Mouse (Mus musculus): ENCODE results near the gene Dlgap5.

Gene Dlgap5

DNA sequence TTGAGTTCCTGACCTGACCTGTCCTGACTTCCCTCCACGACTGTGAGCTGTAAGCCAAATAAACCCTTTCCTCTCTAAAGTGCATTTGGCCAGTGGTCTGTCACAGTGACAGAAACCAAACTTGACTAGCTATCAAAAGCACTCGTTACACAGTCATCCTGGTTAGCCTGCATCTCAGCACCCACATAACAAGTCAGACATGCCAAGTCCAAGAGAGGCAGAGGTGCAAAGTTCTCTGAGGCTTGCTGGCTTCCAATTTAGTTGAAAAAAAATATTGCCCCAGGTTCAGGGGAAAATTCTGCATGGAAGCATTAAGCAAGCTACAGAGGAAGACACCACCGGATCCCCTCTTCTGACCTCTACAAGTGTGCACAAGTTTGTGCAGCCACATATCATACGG, 65.0 kb downstream of the Dlgap5 start:
- no peak for DNase-seq (ENCODE audit: low read depth, low spot score)

DNA sequence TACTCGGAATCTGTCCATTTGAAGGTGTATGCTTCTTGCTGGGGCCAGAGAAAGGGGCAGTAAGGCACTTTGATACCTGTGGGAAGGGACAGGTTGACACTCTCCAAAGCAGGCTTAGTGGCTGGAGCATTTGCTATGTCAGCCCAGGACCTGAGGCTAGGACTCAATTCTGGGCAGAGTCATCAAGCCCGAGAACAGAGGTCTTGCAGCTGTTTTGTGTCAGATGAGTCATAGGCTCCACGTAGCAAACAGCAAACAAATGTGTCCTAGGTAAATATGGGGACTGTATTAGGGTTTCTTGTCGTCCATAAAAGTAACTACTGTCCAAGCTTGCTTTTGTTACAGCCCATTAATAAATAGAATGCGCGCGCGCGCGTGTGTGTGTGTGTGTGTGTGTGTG, 65.9 kb downstream of the Dlgap5 start:
- no peak for DNase-seq (ENCODE audit: low read depth, low spot score)

DNA sequence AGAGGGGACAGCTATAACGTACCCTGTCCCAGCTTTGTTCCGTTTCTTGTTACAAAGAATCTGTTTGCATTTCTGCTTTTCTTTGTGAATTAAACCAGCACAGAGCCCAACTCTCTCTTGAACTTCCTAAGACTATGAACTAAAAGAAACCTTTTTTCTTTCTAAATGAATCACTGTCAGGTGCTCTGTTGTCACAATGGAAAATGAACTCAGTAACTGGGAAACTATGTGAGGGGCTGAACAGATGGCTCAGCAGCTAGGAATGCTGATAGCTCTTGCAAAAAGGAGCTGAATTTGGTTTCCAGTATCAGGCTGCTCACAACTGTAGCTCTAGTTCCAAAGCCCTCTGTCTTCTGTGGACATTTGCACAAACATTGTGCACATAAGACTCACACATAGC, 67.2 kb downstream of the Dlgap5 start:
- no peak for DNase-seq (ENCODE audit: low read depth, low spot score)

DNA sequence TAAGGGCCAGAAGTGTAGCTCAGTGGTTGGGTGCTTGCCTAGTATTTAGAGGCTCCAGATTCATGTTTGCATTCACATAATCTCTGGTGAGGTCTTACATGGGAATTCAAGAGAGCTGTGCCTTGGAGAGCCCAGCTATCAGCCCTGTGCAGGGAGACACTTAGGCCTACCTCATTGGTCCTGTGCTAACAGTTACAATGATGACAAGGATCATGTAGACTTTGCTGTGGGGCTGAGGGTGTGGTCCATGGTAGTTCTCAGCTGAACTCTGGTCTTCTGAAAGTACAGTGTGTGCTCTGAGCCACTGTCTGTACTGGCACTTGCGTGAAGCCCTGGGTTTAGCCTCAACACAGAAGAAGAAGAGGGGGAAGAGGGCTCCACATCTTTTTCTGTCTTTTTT, 71.5 kb downstream of the Dlgap5 start:
- no peak for DNase-seq (ENCODE audit: low read depth, low spot score)

DNA sequence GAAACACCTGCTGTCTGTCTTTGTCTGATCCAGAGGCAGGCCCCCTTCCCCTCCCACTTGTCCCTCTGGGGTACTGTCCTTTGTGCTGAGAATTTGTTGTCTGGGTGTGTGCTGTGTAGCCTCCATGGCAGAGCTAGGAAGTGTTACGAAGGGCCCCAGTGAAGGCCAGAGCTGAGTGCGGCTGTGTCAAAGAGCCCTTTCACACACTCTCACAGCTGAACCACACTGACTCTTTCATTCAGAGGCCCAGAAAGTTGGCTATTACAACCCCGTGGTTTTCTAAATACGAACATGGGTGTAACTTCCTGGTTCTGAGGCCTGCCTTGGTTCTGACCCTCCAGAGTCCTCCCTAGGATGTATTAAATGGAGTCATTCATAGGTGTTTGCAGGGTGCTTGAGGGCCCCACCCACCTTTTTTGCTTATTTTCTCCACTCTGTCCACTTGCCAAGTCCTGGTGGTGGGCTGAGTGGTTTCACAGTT, 76.4 kb downstream of the Dlgap5 start:
- no peak for DNase-seq (ENCODE audit: low read depth, low spot score)

DNA sequence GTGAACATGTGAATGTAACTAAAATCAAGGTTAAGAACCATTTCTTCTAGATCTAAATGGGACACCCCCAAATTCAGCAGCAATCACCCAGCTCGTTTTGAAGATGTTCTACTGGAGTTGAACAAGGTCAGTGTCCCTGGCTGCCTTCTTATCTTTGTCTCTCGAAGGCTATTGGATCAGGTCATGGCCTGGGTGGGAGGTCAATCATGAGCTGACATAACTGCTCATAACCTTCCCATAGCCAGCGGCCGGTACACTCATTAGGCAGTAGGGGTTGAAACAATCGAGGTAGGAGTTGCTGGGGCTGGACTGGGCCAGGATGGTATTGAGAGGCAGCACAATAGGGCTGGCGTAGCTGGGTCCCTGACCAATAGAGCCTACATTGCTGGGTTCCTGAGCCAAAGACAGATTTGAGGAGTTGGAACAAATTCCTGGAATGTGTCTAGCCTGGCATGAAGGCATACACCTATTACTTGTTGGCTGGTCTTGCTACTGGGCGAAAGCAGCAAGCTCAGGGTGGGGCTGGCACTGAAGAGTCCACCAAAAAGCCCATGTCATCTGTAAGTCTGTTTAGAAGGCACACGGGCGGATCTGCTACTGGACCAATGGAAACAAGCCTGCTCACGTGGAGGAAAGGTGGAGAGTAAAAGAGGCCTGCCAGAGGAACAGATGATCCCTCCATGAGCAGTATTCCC, 77.8 kb downstream of the Dlgap5 start:
- DNase-seq (ENCODE audit: low read depth, low spot score) = no peak
